Mouse (Mus musculus) mesoderm, embryonic 11.5 days (tissue): ENCODE measurements around the gene Chtop.

ENCODE experiments used
- DNase-seq: peaks from one replicate; pipeline ENCODE4 v3.0.0-alpha.2; 2012; ENCODE audit warnings: low read depth, low spot score

The Chtop gene

DNA sequence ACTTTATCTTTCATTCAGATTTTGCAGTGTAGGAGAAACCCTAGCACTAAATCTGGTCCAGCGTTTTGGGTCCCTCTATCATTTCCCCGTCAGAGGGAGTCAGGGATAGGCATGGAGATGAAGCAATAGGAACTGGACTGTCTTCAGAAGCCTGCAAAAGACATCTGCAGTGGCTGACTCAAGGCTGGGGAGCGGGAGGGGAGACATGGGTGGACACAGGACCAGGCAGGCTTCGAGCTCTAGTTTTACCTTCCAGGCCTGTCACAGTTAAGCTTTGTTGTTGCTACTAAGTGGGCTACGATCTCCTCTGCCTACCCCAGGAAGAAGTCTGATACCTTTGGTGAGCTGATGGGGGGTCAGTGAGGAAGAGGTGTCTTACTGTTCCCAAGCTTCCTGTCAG is 3.0 kb upstream of the Chtop start:
- no peak for DNase-seq

DNA sequence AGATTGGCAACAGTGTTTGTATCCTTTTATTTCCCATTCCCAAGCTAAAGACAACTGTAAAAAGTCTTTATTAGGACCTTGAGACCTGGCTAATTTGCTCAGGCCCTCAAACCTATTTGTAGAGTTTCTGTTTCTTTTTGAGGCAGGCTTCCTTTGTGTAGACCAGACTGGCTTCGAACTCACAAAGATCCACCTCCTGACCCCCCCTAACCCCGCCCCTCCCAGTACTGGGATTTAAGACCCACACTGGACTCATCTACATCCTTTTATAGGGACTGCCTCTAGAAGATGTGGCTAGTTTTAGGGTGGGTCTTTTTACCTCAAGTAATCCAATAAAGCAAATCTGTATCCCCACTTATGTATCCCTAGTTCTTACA is 437 bp upstream of the Chtop start:
- no peak for DNase-seq

DNA sequence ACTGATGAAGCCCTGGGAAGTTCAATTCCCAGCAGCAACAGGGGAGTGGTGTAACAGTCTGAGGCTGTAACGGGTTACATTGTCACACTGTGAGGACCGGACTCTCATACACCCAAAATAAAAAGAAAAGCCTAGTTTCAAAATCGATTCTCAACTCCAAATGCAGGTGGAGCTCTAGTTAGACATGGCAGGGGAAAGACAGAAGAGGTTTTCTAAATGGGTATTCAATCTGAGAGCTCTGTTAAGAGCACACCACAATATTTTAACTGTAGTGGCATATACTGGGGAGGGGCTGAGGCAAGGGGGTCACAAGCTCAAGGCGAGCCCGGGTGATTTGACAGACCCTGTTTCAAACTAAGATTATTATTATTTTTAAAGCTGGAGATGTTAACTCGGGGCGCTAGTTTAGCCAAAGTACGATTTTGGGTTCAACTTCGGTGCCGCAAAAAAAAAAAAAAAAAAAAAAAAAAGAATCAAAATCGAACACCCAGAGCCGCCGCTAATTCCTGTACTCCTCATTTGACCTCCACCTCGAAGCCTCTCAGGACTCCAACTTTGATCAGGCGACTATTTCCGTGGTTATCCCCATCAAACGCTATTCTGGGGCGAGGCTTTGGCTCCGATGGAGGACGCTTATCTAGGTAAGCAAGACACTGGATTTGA is 880 bp downstream of the Chtop start:
- no peak for DNase-seq

DNA sequence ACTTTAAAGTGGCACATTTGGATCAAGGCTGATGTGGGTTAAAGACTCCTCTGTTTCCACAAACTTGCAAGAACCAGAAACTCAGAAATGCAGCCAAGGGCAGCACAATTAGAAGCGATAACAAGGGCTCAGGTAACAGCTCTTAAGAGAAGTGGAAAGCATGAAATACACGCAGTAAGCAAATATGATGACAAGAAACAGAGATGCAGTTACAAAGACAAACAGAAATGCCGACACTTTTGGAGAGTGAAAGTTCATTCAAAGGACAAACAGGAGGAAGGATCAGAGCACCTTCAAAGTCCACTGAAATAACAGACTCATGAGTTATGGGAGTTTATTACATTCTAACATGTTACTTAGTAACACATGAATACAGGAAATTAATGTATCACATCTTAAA is 2.9 kb downstream of the Chtop start:
- DNase-seq, result no peak

DNA sequence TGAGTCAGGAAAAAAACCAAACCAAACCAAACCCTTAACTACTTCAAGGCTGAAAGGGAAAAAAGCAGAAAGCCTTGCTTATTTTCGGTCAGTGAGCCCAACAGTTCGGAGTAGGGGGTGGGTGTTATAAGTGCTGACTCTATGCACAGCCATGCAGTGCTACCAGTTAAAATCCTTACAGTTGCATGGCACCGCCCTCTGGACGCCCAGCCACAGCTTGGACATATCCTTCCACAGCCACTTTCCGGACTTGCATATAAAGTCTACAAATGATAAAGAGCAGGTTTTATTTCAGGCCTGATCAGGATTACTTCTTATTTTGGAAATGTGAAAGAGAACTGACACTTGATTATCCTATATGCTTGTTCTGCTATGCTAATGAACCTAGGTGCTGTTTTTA is 4.1 kb downstream of the Chtop start:
- no peak for DNase-seq

DNA sequence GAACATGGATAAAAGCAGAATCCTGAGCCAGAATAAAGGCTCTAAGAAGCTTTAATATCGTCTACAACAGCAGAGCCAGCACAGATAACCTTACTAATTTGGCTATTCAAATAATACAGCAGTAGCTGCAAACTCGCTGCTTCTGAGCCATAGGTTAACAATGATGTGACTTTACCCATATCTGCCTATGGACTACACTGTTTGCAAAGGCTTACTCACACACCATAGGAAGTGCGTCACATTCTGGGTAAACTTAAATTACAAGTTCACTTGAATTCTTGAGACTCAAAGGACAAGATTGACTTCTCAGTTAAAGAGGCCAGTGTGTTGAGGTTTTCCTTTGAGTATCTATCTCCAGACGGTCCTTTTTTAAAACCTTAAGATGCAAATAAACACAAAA is 5.9 kb downstream of the Chtop start:
- DNase-seq, result no peak

DNA sequence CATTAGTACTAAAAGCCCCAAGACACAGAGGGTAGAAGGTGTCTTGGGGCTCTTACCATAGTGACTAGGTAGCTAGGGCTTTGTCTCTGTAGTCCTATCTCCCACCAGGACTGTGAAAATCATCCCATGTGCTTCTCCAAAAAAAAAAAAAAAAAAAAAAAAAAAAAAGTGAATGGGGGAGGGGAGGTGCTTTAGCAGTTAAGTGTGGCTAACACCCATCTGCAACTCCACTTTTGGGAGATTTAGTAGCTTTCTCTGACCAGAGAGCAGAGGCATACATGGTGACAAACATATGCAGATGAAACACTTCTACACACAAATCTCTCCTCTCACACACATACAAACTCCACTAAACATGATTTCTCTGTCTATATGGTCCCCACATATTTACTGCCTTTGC is 11.7 kb downstream of the Chtop start:
- DNase-seq, result no peak

DNA sequence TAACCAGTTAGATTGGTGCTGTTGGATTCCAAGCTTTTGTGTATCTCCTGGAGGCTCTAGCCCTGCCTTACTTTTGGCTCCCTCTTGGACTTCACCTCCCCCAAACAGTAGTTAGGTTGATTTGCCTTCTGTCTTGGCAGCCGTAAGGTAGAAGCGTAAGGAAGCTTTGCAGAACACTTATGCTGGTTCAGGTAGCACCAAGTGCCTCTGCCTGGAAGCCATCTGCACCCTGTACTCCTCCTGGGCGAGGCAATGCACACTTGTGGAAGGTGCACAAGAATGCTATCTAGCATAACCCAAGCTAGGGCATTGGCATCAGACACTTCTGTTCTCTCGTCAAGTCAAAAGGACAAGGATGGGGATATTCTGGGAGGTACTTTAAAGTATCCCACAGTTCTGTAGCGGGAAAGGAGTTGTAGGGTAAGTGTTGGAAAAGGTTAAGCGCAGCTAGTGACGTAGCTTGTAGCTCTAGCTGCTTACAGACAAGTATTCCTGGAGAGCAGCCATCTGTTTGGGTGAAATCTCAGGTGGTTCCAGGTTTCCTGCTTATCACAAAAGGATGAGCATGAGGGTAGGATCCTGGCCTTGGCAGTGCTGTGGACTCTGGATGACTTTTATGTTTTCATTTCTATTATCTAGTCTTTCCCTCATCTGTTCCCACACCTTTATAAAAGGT is 13.3 kb downstream of the Chtop start:
- no peak for DNase-seq

DNA sequence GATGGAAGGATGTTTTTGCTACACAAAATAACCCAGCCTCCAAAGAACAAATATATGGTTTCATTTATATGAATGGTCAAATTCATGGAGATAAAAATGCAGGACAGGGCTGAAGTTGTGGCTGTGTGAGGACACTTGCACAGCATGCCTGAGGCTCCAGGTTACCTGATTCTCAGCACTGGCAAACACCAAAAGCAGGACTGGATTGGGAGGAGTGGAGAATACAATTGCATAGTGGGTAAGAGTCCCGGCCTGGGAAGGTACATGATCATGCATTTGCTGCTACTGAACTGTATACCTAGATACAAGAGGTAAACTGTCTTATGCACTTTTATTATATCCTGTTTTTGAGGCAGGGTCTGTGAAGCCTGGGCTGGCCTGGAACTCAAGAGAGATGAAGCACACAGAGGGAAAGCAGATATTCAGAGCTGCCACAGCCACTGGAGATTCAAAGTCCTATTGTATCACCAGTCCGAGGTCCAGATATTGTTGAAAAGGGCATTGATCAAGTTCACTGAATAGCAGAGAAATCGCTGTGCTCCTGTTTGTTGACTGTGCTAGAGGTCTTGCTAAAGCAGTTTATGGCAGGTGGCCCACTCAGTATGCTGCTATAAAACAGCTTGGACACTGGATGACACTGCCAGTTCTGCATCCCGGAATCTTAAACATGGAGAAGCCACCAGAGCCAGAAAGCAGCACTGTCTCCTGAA is 15.3 kb downstream of the Chtop start:
- no peak for DNase-seq

DNA sequence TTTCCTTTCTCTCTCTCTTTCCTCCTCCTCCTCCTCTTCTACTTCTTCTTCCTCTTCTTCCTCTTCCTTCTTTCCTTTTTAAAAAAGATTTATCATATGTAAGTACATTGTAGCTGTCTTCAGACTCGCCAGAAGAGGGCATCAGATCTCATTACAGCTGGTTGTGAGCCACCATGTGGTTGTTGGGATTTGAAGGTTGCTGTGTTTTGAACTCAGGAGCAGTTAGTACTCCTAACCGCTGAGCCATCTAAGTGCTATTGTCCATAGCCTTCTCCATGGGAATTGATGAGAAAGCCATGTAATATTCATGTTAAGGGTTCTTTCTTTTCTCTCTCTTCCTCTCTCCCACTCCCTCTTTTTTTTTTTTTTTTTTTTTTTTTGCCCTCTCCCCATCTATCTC is 17.9 kb downstream of the Chtop start:
- DNase-seq, result no peak

DNA sequence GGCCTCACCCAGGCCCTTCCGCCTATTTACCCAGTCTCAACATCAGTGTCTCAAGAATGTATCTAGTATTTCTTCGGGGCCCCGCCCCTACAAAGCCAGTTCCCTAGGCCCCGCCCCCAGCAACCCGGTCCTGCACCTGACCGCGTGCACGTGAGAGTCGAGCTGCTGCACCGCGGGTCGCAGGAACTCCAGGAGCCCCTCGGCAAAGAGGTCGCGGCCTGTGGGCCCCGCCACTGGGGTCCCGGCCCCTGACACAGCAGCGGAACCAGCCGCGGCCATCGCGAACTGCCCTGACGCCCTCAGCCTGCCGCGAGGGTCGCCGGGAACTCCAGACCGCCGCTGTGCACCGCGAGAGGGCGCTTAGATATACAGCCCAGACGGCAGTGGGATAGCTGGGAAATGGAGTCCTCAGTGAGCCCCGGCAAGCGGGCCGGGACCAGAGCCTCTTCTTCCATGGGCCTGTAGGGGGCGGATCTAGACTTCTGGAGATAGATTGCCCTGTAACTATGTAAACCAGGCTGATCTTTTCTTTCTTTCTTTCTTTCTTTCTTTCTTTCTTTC is 18.5 kb downstream of the Chtop start, which contains the start of gene Snapin:
Gene Snapin (minus strand): TSS at position 338 of the 561 bp plus-strand sequence.
- DNase-seq, result peak; percentile 96

DNA sequence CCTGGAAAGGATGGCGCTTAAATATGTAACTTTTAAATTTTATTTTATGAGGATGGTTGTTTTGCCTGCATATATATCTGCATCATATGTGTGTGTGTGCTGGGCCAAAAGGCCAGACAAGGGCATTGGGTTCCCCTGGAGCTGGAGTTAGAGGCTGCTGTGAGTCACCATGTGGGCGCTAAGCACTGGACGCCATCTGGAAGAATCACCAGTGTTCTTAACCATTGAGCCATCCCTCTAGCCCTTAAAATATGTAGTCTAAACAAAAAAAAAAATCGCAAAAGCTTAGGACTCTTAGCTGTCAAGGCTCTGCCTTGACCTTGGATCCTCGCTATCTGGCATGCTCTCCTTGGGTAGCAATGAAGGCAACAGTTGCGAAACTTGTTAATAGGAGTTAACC is 20.7 kb downstream of the Chtop start:
- DNase-seq, result no peak

DNA sequence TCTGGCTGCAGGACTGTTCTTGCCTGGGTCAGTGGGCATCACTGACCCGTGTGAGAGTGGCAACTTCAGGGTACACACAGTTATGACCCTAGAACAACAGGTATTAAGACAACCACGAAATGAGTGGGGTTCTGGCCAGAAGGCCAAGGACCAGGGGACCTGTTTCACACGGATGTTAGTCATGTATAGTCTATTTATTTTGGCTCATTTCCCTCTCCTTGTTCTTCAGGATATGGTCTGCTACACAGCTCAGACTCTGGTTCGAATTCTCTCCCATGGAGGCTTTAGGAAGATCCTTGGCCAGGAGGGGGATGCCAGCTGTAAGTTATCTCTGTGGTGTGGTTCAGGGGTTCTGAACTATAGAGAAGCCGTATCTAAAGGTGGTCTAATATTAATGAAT is 22.3 kb downstream of the Chtop start:
- DNase-seq, result no peak

DNA sequence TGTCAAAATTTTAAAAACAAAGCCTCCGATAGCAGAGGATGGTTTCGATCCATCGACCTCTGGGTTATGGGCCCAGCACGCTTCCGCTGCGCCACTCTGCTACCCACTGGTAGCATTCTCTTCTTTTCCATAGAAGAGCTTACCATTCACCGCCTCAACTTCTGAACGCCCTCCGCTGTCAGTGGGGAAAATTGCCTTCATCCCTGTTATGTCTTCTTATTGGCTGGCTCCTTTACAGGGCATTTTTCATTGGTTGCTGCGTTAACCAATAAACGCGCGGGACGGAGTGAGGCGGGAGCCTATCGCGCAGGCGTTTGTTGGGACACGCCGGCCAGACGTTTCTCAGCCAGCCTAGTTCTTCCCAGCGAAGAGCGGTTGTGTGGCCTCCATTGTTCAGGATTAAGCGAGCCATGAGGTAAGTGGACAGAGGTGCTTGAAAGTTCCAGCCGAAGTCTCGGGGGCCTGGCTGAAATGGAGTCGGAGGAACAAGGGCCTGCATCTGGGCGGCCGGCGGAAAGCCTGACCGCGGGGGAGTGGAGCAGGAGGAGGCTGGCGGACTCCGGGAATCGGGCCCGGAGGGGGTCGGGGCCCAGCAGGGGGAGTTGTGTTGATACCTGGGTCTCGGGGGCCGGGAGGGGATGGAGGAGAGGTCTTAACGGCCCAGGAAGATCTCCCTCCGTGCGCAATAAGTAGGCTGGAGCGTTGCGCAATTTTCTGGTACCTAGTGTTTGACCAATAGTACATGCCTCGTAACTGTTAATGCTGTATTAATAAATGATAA is 33.3 kb downstream of the Chtop start, which contains the start of gene Ilf2:
Gene Ilf2 (plus strand): TSS at position 296 of the 781 bp plus-strand sequence.
- peak; percentile 98 for DNase-seq

DNA sequence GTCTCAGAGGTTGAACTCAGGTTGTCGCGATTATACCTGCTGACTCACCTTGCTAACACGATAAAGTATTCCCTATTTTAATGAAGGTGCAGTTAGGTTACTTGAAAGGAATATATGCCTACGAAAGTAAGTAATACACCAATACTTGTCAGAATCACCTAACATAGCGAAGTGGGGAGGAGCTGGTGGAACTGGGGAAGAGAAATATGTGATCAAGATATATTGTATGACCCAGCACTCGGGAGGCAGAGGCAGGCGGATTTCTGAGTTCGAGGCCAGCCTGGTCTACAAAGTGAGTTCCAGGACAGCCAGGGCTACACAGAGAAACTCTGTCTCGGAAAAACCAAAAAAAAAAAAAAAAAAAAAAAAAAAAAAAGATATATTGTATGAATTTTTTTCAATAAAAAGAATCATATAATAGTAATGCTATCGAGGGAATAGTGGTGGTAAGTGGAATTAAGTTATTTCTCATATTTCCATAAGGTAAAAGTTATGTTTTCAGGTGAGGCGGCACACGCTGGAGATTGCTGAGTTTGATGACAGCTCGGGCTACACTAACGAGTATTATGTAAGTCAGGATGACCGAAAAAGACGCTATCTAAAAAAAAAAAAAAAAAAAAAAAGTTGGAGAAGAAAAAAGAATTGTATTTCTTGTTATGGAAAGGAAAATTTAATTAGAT is 34.0 kb downstream of the Chtop start:
- no peak for DNase-seq

DNA sequence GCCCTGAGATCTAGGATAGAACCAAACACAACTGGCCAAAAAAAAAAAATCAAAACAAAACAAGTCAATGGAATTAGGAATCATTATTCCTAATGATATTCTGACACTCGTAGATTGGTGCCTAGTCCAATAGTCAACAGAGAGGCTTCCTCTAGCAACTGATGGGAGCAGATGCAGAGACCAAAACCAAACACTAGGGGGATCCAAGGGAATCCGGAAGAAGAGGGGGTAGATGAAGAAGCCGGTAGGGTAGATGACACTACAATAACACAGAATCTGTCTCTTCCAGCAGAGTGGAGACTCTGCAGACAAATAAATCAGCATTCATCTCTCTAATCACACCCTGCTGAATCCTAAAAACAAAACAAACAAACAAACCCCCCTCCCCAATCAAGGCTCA is 37.1 kb downstream of the Chtop start:
- DNase-seq, result peak; percentile 40

DNA sequence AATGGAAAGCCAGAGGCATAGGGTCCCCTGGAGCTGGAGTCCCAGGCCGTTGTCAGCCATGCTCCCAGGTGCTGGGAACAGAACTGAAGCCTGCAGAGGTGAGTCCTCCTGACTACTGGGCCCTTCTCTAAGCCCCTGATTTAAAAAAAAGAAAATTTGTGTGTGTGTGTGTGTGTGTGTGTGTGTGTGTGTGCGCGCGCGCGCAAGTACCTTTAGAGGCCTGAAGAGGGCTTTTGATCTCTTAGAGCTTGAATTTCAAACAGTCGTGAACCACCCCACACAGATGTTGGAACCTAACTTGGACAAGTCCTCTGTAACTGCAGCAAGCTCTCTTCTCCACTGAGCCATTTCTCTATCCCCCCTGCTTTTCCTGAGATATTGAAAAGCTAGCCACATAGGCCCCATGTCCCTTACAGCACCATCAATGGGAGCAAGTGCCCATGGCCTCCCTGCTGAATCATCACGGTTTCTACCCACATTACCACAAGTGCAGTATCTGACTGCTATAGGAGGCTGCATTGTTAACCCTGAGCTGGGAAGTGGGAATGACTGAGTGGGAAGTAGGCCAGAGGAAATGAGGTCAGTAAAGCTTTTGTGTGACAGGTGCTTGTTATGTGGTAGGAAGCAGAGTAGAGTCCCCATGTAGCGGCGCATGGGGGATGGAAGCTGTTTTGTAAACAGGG is 41.5 kb downstream of the Chtop start:
- no peak for DNase-seq

DNA sequence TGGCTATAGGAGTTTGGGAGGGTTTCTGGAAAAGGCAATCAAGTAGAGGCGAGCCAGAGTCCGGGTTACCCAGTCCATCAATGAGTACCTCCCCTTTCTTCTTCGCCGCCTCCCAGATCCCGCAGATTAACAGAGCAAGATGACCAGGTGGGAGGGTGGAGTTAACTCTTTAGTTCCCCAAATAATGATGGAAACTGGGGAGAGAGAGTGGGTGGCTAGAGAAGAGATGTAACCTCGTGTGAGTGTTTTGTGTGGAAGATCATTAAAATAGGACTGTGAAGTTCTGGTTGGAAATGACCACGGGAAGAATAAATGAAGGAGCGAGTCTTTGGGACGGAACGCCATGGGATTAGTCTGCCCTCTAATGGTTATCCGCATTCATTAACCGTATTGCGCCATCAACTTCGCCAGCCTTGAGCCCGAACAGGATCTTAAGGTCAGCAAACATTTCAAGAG is 43.0 kb downstream of the Chtop start:
- DNase-seq, result peak; percentile 64

DNA sequence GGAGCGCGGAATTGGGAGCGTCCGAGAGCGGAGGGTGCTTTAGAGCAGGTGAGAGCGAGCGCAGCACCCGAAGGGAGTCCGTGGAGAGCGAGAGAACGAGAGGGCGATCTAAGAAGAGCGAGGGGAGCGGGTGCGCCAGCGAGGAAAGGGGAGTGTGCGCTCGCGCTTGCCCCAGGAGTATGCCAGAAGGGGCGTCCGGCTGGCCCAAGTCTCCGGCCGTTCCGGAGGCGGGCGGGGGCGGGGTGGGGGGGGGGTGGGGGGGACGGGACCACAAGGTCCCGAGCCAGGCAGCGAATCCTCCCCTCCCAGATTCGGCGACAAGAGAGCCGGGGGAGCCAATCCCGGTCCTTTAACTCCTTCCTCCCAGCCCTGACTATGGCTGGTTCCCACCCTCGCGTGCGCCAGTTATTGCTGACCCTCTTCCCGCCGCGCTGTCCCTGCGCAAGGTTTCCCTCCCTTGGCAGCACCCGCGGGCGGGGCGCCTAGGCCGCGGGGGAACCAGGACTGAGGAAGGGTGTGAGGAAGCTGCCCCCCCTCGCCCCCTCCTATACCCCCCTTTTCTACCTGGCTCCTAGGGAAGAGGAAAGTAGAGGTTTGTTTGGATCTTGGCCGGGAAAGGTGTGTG is 43.5 kb downstream of the Chtop start, which contains the start of gene Npr1:
Gene Npr1 (minus strand): TSS at position 181 of the 625 bp plus-strand sequence.
- DNase-seq, result peak; percentile 44
